Mouse (Mus musculus): ENCODE data around the gene Chpf2.

DNA sequence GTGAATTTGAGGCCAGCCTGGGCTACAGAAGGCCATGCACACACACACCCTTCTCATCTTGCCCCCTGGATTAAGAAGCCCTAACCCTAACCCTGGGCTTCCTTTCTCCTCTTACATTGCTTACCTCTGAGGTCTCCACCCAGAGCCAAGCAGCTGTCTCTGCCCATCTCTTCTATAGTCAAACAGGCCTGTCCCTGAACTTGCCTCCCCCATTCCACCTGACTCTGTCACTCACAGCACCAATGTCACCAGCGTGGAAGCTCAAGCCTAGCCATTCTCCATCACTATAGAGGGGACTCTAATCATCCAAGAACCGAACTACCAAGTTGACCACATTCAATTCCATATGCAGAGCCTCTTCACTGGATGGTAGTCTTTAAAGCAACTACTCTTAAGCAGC lies 13.7 kb downstream of the Chpf2 start:
- TF ChIP-seq CTCF (IDR thresholded peaks at IDR 0.05; ENCODE audit: control insufficient read depth, insufficient read depth, insufficient replicate concordance, low read depth, low read length) (no peak), POLR2A (IDR thresholded peaks at IDR 0.05; ENCODE audit: control insufficient read depth, low read depth, low read length) (no peak)
